Mouse (Mus musculus): ENCODE results near the gene Rps13. TPM values are rescaled to one million over a fixed set of nuclear protein-coding genes. Genes with fewer than 3 reads are reported as not detected.

Rps13 gene
- polyA plus RNA-seq, 1 experiment: 446 TPM

DNA sequence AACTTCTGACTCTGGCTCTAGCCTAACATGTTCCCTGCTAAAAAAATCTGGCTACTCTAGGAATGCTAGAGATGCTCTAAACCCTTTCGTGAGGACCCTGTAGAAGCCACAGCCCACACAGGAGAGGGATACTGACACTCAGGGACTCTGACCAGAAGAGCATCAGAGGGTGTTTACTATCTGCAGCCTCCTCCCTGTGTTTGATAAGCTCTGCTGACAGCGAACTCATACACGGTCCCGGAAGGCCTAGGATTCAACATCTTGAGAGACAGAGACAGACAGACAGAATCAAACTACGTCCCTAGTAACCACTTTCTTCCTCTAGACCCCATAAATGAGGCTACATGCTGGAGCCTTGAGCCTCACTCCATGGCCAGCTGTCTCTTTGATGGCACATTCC lies 46.0 kb downstream of the Rps13 start:
- H3K4me1 ChIP-seq (ENCODE audit: control insufficient read depth, insufficient read depth, low read length): no peaks in the 10 kb centered on the region

DNA sequence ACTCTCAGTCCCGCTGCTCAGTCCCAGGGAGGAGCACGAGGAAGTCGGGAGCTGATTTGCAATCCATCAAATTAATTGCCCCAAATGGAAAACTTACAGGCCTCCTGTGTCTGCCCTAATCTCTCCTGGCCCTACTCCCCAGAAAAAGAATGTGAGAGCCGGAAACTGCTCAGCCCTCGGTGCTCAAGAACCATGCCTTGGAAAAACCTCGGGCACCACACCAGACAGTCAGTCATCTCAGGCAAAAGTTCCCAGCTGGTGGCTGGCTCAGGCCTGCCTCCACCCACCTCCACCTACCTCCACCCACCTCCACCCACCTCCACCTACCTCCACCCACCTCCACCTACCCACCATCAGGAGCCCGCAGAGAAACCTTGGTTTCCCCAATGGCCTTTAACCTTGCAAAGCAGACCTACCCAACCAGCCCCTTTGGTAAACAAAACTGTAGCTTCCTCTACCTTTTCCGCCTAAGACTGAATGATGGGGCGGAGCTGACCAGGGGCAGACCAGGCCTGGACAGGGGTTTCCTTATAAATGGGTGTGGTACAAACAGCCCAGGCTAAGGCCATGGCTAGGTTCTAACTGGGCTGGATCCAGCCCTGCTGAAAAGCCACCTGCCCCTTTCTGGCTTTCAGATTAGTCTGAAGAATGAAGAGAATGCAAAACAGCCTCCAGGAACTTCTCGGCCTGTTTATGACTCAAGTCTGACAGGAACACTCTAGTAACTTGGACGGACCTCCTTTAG lies 47.2 kb downstream of the Rps13 start:
- no peaks in the 10 kb centered on the region for H3K4me1 ChIP-seq (ENCODE audit: control insufficient read depth, insufficient read depth, low read length)

More for the DNA sequence above, 46.0 kb downstream of the Rps13 start:
- TF ChIP-seq CTCF (IDR thresholded peaks at IDR 0.05; ENCODE audit: control insufficient read depth, insufficient read depth, low read length): no peak
- no peak for TF ChIP-seq POLR2A (IDR thresholded peaks at IDR 0.05; ENCODE audit: borderline replicate concordance, control insufficient read depth, low read depth, low read length)
- Histone ChIP-seq H3K27ac (ENCODE audit: control insufficient read depth, insufficient read depth, low read depth, low read length, poor library complexity) (no peak overlapping the region), H3K4me3 (replicated peaks; ENCODE audit: control insufficient read depth, low read depth, low read length) (no peak overlapping the region)
- WGBS: 80% methylated on average over 5 of the region's 5 CpGs

DNA sequence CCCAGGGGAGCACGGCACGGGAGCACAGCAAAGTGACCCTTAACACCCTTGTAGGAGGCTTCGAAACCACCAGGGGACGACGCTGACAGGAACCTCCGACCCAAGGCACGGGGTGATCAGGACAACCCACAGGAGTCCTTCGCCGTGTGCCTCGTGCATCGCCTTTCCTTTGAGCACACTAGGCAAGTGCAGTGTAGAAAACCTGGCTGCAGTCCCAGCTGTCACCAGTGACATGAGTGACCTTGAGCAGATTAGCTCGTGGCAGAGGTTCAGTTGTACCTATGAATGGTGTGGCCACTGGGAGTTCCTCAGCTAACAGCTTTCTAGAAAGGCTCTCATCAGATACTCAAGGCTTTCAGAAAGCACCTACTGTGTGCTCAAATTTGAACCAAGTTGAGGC lies 47.8 kb downstream of the Rps13 start:
- WGBS: 71% methylated on average over 12 of the region's 12 CpGs
- Histone ChIP-seq H3K4me1 (ENCODE audit: control insufficient read depth, insufficient read depth, low read length) (no peaks in the 10 kb centered on the region), H3K27ac (ENCODE audit: control insufficient read depth, insufficient read depth, low read depth, low read length, poor library complexity) (no peak overlapping the region), H3K4me3 (replicated peaks; ENCODE audit: control insufficient read depth, low read depth, low read length) (no peak overlapping the region)
- TF ChIP-seq POLR2A (IDR thresholded peaks at IDR 0.05; ENCODE audit: borderline replicate concordance, control insufficient read depth, low read depth, low read length) (no peak), CTCF (IDR thresholded peaks at IDR 0.05; ENCODE audit: control insufficient read depth, insufficient read depth, low read length) (no peak)

More for the DNA sequence above, 47.2 kb downstream of the Rps13 start:
- 76% methylated on average over 11 of the region's 11 CpGs for WGBS
- Histone ChIP-seq H3K4me3 (replicated peaks; ENCODE audit: control insufficient read depth, low read depth, low read length) (no peak overlapping the region), H3K27ac (ENCODE audit: control insufficient read depth, insufficient read depth, low read depth, low read length, poor library complexity) (no peak overlapping the region)
- TF ChIP-seq CTCF (IDR thresholded peaks at IDR 0.05; ENCODE audit: control insufficient read depth, insufficient read depth, low read length) (no peak), POLR2A (IDR thresholded peaks at IDR 0.05; ENCODE audit: borderline replicate concordance, control insufficient read depth, low read depth, low read length) (no peak)

- Histone ChIP-seq H3K27ac (ENCODE audit: control insufficient read depth, insufficient read depth, low read depth, low read length, poor library complexity) (no peak overlapping the region), H3K4me3 (replicated peaks; ENCODE audit: control insufficient read depth, low read depth, low read length) (no peak overlapping the region), H3K4me1 (ENCODE audit: control insufficient read depth, insufficient read depth, low read length) (no peaks in the 10 kb centered on the region)
- WGBS: 88% methylated on average over 1 of the region's 1 CpGs
- TF ChIP-seq CTCF (IDR thresholded peaks at IDR 0.05; ENCODE audit: control insufficient read depth, insufficient read depth, low read length) (no peak), POLR2A (IDR thresholded peaks at IDR 0.05; ENCODE audit: borderline replicate concordance, control insufficient read depth, low read depth, low read length) (no peak)
Observed at GRCm38 (mm10) chr7:116285216-116285615, 48.8 kb downstream of the Rps13 start.

DNA sequence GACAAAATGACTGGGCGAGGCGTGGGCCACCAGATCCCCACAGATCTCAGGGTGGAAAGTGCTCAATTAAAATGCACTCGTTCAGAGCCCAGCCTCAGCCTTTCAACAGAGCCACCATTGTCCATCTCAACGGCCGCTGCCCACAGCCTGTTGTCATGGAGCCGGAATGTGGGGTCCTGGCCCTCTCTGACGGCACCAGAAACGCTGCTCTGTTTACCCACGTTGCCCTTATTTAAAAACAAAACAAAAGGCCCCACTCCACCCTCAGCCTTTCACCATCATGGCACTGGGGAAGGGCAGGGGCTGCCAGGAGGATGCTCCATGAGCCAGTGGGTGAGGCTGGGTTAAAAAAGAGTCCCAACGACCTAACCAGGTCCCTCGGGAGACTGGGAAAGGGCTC lies 51.2 kb downstream of the Rps13 start:
- Histone ChIP-seq H3K27ac (ENCODE audit: control insufficient read depth, insufficient read depth, low read depth, low read length, poor library complexity) (no peak overlapping the region), H3K4me3 (replicated peaks; ENCODE audit: control insufficient read depth, low read depth, low read length) (no peak overlapping the region), H3K4me1 (ENCODE audit: control insufficient read depth, insufficient read depth, low read length) (no peaks in the 10 kb centered on the region)
- TF ChIP-seq POLR2A (IDR thresholded peaks at IDR 0.05; ENCODE audit: borderline replicate concordance, control insufficient read depth, low read depth, low read length) (no peak), CTCF (IDR thresholded peaks at IDR 0.05; ENCODE audit: control insufficient read depth, insufficient read depth, low read length) (no peak)
- WGBS: 74% methylated on average over 11 of the region's 11 CpGs

Other genes with a start within 250 kb of the Rps13 start
- gene Gm4353, start 249.6 kb downstream of the Rps13 start, polyA plus RNA-seq (2011; ENCODE audit: insufficient read depth, insufficient read length, low replicate concordance, missing spikeins): not detected in 2 replicates
- 4.8 TPM in 1 of 2 replicates, not detected in the other for gene Plekha7, start 25.8 kb downstream of the Rps13 start, polyA plus RNA-seq (2011; ENCODE audit: insufficient read depth, insufficient read length, low replicate concordance, missing spikeins)
- 0.79 and 3.9 TPM in 2 replicates for gene Pik3c2a, start 109.3 kb upstream of the Rps13 start, polyA plus RNA-seq (2011; ENCODE audit: insufficient read depth, insufficient read length, low replicate concordance, missing spikeins)
- 6.5 and 23.0 TPM in 2 replicates for gene Nucb2, start 170.2 kb upstream of the Rps13 start, polyA plus RNA-seq (2011; ENCODE audit: insufficient read depth, insufficient read length, low replicate concordance, missing spikeins)